Mouse (Mus musculus) embryonic facial prominence, embryonic 15.5 days (tissue): ENCODE results near the gene Zfp704. TPM values are rescaled to one million over a fixed set of nuclear protein-coding genes. Genes with fewer than 3 reads are reported as not detected.

Source experiments
- ATAC-seq: fragments of 200-750 bp; cut with Nextera tagmentation; 2 replicates; pipeline ENCODE4 v1.8.0; 2017; ENCODE audit warnings: low read depth, moderate TSS enrichment; ENCODE audit not compliant: insufficient number of reproducible peaks, low FRiP score, low TSS enrichment
- H3K27ac ChIP-seq: fragments of 300-500 bp; sonication (generic); replicated peaks from 2 replicates; pipeline ENCODE4 v1.5.1; 2015; ENCODE audit warnings: mild to moderate bottlenecking, inconsistent platforms
- H3K27me3 ChIP-seq: fragments of 300-500 bp; sonication (generic); 2 replicates; pipeline ENCODE4 v1.6.1; 2015; ENCODE audit warnings: inconsistent platforms
- H3K36me3 ChIP-seq: fragments of 300-500 bp; sonication (generic); 2 replicates; pipeline ENCODE4 v1.6.1; 2015; ENCODE audit warnings: mild to moderate bottlenecking, inconsistent platforms
- H3K4me1 ChIP-seq: fragments of 300-500 bp; sonication (generic); 2 replicates; pipeline ENCODE4 v1.6.1; 2015; ENCODE audit warnings: inconsistent platforms
- H3K4me2 ChIP-seq: fragments of 300-500 bp; sonication (generic); replicated peaks from 2 replicates; pipeline ENCODE4 v1.6.1; 2015; ENCODE audit warnings: mild to moderate bottlenecking, inconsistent platforms
- H3K4me3 ChIP-seq: fragments of 300-500 bp; sonication (generic); replicated peaks from 2 replicates; pipeline ENCODE4 v1.5.1; 2015; ENCODE audit warnings: mild to moderate bottlenecking, inconsistent platforms
- H3K9ac ChIP-seq: fragments of 300-500 bp; sonication (generic); 2 replicates; pipeline ENCODE4 v1.6.1; 2015; ENCODE audit warnings: inconsistent platforms
- H3K9me3 ChIP-seq: fragments of 300-500 bp; sonication (generic); replicated peaks from 2 replicates; pipeline ENCODE4 v1.6.1; 2016; ENCODE audit warnings: inconsistent platforms
- WGBS: fragments of 180-500 bp; shearing (Covaris S2); methylation state at CpG from one replicate; pipeline ENCODE4 v1.1.7; 2015; 5-methylcytosine and 5-hydroxymethylcytosine counted together
- polyA plus RNA-seq: library from polyadenylated mRNA; unstranded; fragments of >200 nt; fragmentation: Nextera tagmentation; extraction: Ambion mirVana; gene quantifications from 2 replicates; pipeline ENCODE4 v1.2.1, GENCODE M21; 2015

The Zfp704 gene
- polyA plus RNA-seq, 1 experiment from 2014 or later: 9.0 TPM

- H3K9me3 ChIP-seq: no peaks in the 10 kb centered on the region
- no peak overlapping the region for H3K4me3 ChIP-seq
- no peak overlapping the region for H3K9ac ChIP-seq
- ATAC-seq: no peak
- H3K4me1 ChIP-seq: peaks cover 16% of the 10 kb centered on the region
- whole genome bisulfite sequencing: 97% methylated on average over 10 of the region's 10 CpGs
- H3K36me3 ChIP-seq: no peaks in the 10 kb centered on the region
- no peaks in the 10 kb centered on the region for H3K27me3 ChIP-seq
- no peak overlapping the region for H3K4me2 ChIP-seq
- no peak overlapping the region for H3K27ac ChIP-seq
These were observed 97.7 kb downstream of the Zfp704 start for GRCm38 (mm10) chr3:9512199-9512598.

- no peak overlapping the region for H3K9ac ChIP-seq
- no peaks in the 10 kb centered on the region for H3K36me3 ChIP-seq
- H3K4me1 ChIP-seq: peaks cover 11% of the 10 kb centered on the region
- H3K27me3 ChIP-seq: no peaks in the 10 kb centered on the region
- H3K4me2 ChIP-seq: no peak overlapping the region
- H3K4me3 ChIP-seq: no peak overlapping the region
- 63% methylated on average over 6 of the region's 6 CpGs for WGBS
- no peaks in the 10 kb centered on the region for H3K9me3 ChIP-seq
- ATAC-seq: no peak
- no peak overlapping the region for H3K27ac ChIP-seq
These were observed 104.1 kb downstream of the Zfp704 start for GRCm38 (mm10) chr3:9505692-9506211.

GRCm38 (mm10) chr3:9504371-9504770 is 105.5 kb downstream of the Zfp704 start:
- H3K27ac ChIP-seq: no peak overlapping the region
- no peaks in the 10 kb centered on the region for H3K27me3 ChIP-seq
- H3K4me3 ChIP-seq: no peak overlapping the region
- H3K9ac ChIP-seq: no peak overlapping the region
- H3K36me3 ChIP-seq: no peaks in the 10 kb centered on the region
- H3K4me1 ChIP-seq: peaks cover 24% of the 10 kb centered on the region
- no peaks in the 10 kb centered on the region for H3K9me3 ChIP-seq
- no peak for ATAC-seq
- 86% methylated on average over 4 of the region's 4 CpGs for WGBS
- H3K4me2 ChIP-seq: no peak overlapping the region

- H3K27ac ChIP-seq: peak overlapping the region; percentile 82
- ATAC-seq: peak; percentile 96
- H3K36me3 ChIP-seq: no peaks in the 10 kb centered on the region
- whole genome bisulfite sequencing: 6% methylated on average over 6 of the region's 6 CpGs
- no peaks in the 10 kb centered on the region for H3K27me3 ChIP-seq
- peaks cover 28% of the 10 kb centered on the region for H3K4me1 ChIP-seq
- H3K4me2 ChIP-seq: no peak overlapping the region
- no peaks in the 10 kb centered on the region for H3K9me3 ChIP-seq
- no peak overlapping the region for H3K4me3 ChIP-seq
- no peak overlapping the region for H3K9ac ChIP-seq
These were observed 109.2 kb downstream of the Zfp704 start for GRCm38 (mm10) chr3:9500725-9501124.

- no peak overlapping the region for H3K4me3 ChIP-seq
- peaks cover 28% of the 10 kb centered on the region for H3K4me1 ChIP-seq
- H3K36me3 ChIP-seq: no peaks in the 10 kb centered on the region
- H3K4me2 ChIP-seq: no peak overlapping the region
- H3K27ac ChIP-seq: peak overlapping the region; percentile 75
- ATAC-seq: no peak
- no peak overlapping the region for H3K9ac ChIP-seq
- no peaks in the 10 kb centered on the region for H3K9me3 ChIP-seq
- WGBS: 60% methylated on average over 8 of the region's 8 CpGs
- no peaks in the 10 kb centered on the region for H3K27me3 ChIP-seq
These were observed 109.8 kb downstream of the Zfp704 start for GRCm38 (mm10) chr3:9499994-9500553.

- Histone ChIP-seq H3K9ac (no peak overlapping the region), H3K4me1 (peaks cover 32% of the 10 kb centered on the region), H3K27ac (0 out of 2 replicates have a peak overlapping the region, but pooled peaks have one; percentile 22), H3K27me3 (no peaks in the 10 kb centered on the region), H3K4me2 (no peak overlapping the region), H3K4me3 (no peak overlapping the region), H3K36me3 (no peaks in the 10 kb centered on the region), H3K9me3 (no peaks in the 10 kb centered on the region)
- 32% methylated on average over 5 of the region's 5 CpGs for WGBS
- ATAC-seq: no peak
These were observed 110.4 kb downstream of the Zfp704 start for GRCm38 (mm10) chr3:9499489-9499888.

GRCm38 (mm10) chr3:9497260-9497659 is 112.6 kb downstream of the Zfp704 start:
- Histone ChIP-seq H3K27ac (no peak overlapping the region), H3K4me1 (peaks cover 30% of the 10 kb centered on the region), H3K4me3 (no peak overlapping the region), H3K9me3 (no peaks in the 10 kb centered on the region), H3K4me2 (no peak overlapping the region), H3K9ac (no peak overlapping the region), H3K36me3 (no peaks in the 10 kb centered on the region), H3K27me3 (no peaks in the 10 kb centered on the region)
- WGBS: 49% methylated on average over 5 of the region's 5 CpGs
- no peak for ATAC-seq

GRCm38 (mm10) chr3:9491766-9492283 is 118.1 kb downstream of the Zfp704 start:
- Histone ChIP-seq H3K4me3 (no peak overlapping the region), H3K9me3 (no peaks in the 10 kb centered on the region), H3K27me3 (no peaks in the 10 kb centered on the region), H3K9ac (no peak overlapping the region), H3K4me2 (no peak overlapping the region), H3K36me3 (no peaks in the 10 kb centered on the region), H3K4me1 (0 out of 2 replicates have a peak, but pooled peaks cover 6% of the 10 kb centered on the region), H3K27ac (no peak overlapping the region)
- ATAC-seq: no peak
- WGBS: 89% methylated on average over 4 of the region's 4 CpGs

GRCm38 (mm10) chr3:9487644-9488043 is 122.2 kb downstream of the Zfp704 start:
- Histone ChIP-seq H3K27me3 (no peaks in the 10 kb centered on the region), H3K4me3 (no peak overlapping the region), H3K9me3 (no peaks in the 10 kb centered on the region), H3K27ac (no peak overlapping the region), H3K36me3 (no peaks in the 10 kb centered on the region), H3K4me2 (no peak overlapping the region), H3K9ac (no peak overlapping the region), H3K4me1 (no peaks in the 10 kb centered on the region)
- no peak for ATAC-seq
- WGBS: 77% methylated on average over 4 of the region's 4 CpGs

GRCm38 (mm10) chr3:9485506-9485905 is 124.4 kb downstream of the Zfp704 start:
- no peak overlapping the region for H3K4me2 ChIP-seq
- no peak overlapping the region for H3K9ac ChIP-seq
- H3K27ac ChIP-seq: no peak overlapping the region
- H3K4me3 ChIP-seq: no peak overlapping the region
- ATAC-seq: no peak
- H3K4me1 ChIP-seq: no peaks in the 10 kb centered on the region
- H3K36me3 ChIP-seq: no peaks in the 10 kb centered on the region
- 77% methylated on average over 3 of the region's 3 CpGs for WGBS
- no peaks in the 10 kb centered on the region for H3K9me3 ChIP-seq
- H3K27me3 ChIP-seq: no peaks in the 10 kb centered on the region

GRCm38 (mm10) chr3:9481956-9482355 is 127.9 kb downstream of the Zfp704 start:
- 89% methylated on average over 4 of the region's 4 CpGs for WGBS
- H3K27me3 ChIP-seq: no peaks in the 10 kb centered on the region
- no peak overlapping the region for H3K4me2 ChIP-seq
- no peaks in the 10 kb centered on the region for H3K4me1 ChIP-seq
- H3K9ac ChIP-seq: no peak overlapping the region
- no peak for ATAC-seq
- H3K9me3 ChIP-seq: no peaks in the 10 kb centered on the region
- no peak overlapping the region for H3K4me3 ChIP-seq
- H3K27ac ChIP-seq: no peak overlapping the region
- H3K36me3 ChIP-seq: no peaks in the 10 kb centered on the region

- Histone ChIP-seq H3K9ac (no peak overlapping the region), H3K9me3 (no peaks in the 10 kb centered on the region), H3K4me1 (no peaks in the 10 kb centered on the region), H3K27ac (no peak overlapping the region), H3K27me3 (no peaks in the 10 kb centered on the region), H3K36me3 (no peaks in the 10 kb centered on the region), H3K4me3 (no peak overlapping the region), H3K4me2 (no peak overlapping the region)
- 75% methylated on average over 6 of the region's 6 CpGs for WGBS
- ATAC-seq: no peak
These were observed 128.5 kb downstream of the Zfp704 start for GRCm38 (mm10) chr3:9481358-9481757.
